Comparison of ENCODE assay signal across 20 mouse cellular contexts in genomic region chr2:26552066-26552465, GRCm38 (mm10). TPM values are rescaled to one million over a fixed set of nuclear protein-coding genes. Genes with fewer than 3 reads are reported as not detected.
DNase-seq lines count a peak whose midpoint lies in the region; ATAC-seq and TF ChIP-seq lines count a peak whose summit lies in the region.
"Had no signal": no experiment of that assay in that cellular context is flagged by ENCODE, and none has a peak within 500 bp of the region (broad histone marks: within the 10 kb centered on the region; RNA-seq: fewer than 3 reads in every experiment).

No protein-coding gene starts in this region.

- no peak overlapping the region for H3K4me2 ChIP-seq in lung, embryonic 16.5 days (ENCODE audit: low read depth, low read length)
- no peak overlapping the region for H3K4me2 ChIP-seq in stomach, embryonic 16.5 days (ENCODE audit: low read depth, low read length)
- H3K4me2 ChIP-seq: liver, embryonic 15.5 days had no signal

- no peak for DNase-seq in lung, adult 2 months
- no peak for DNase-seq in embryonic facial prominence, embryonic 10.5 days (ENCODE audit: low spot score)
- no peak for DNase-seq in right cerebral cortex, postnatal 25 days
- no peak for DNase-seq in kidney, postnatal 10 days
- DNase-seq: adrenal gland, adult 2 months; cerebellum, postnatal 10 days; heart, postnatal 10 days; right cerebral cortex, adult 18-20 months had no signal

- H3K9me3 ChIP-seq in lung, embryonic 16.5 days (ENCODE audit: control insufficient read depth, low read length), result no peaks in the 10 kb centered on the region
- H3K9me3 ChIP-seq in embryonic facial prominence, embryonic 10.5 days, result no peaks in the 10 kb centered on the region
- H3K9me3 ChIP-seq in stomach, embryonic 16.5 days (replicated peaks; ENCODE audit: control insufficient read depth, low read length), result no peaks in the 10 kb centered on the region
- H3K9me3 ChIP-seq: liver, embryonic 15.5 days had no signal

- H3K4me1 ChIP-seq in lung, embryonic 16.5 days (replicated peaks; ENCODE audit: control insufficient read depth, insufficient read depth, low read length), result peaks cover 25% of the 10 kb centered on the region
- H3K4me1 ChIP-seq in lung, adult 2 months (ENCODE audit: control insufficient read depth, insufficient read depth, low read length), result peaks cover 46% of the 10 kb centered on the region
- peaks cover 42% of the 10 kb centered on the region for H3K4me1 ChIP-seq in embryonic facial prominence, embryonic 10.5 days
- peaks cover 25% of the 10 kb centered on the region for H3K4me1 ChIP-seq in stomach, embryonic 16.5 days (ENCODE audit: control insufficient read depth, insufficient read depth, low read length)

- no peak overlapping the region for H3K4me3 ChIP-seq in lung, embryonic 16.5 days (ENCODE audit: low read length)
- H3K4me3 ChIP-seq in lung, adult 2 months (replicated peaks; ENCODE audit: extremely low read depth, low read depth, low read length), result no peak overlapping the region
- H3K4me3 ChIP-seq in embryonic facial prominence, embryonic 10.5 days, result no peak overlapping the region
- H3K4me3 ChIP-seq in stomach, embryonic 16.5 days (replicated peaks; ENCODE audit: low read length), result no peak overlapping the region
- H3K4me3 ChIP-seq: liver, embryonic 15.5 days had no signal

- WGBS in lung, embryonic 16.5 days, result 78% methylated on average over 2 of the region's 2 CpGs
- WGBS in lung, adult 2 months, result 83% methylated on average over 2 of the region's 2 CpGs
- WGBS in embryonic facial prominence, embryonic 10.5 days, result 89% methylated on average over 2 of the region's 2 CpGs
- WGBS in stomach, embryonic 16.5 days, result 78% methylated on average over 2 of the region's 2 CpGs

- no peak for TF ChIP-seq POLR2A in lung, adult 2 months (IDR thresholded peaks at IDR 0.05; ENCODE audit: borderline replicate concordance, extremely low read depth, low read depth, low read length)

- no peak for ATAC-seq in lung, embryonic 16.5 days (ENCODE audit: low read depth)
- ATAC-seq in stomach, embryonic 16.5 days (ENCODE audit: insufficient read depth, low FRiP score), result no peak
- ATAC-seq in erythroid progenitor cell, adult 5-6 weeks (replicated peaks; ENCODE audit: low FRiP score, poor library complexity, severe bottlenecking), result no peak

- no peaks in the 10 kb centered on the region for H3K27me3 ChIP-seq in lung, embryonic 16.5 days (ENCODE audit: control insufficient read depth, insufficient read depth, low read depth, low read length)
- H3K27me3 ChIP-seq in embryonic facial prominence, embryonic 10.5 days (replicated peaks; ENCODE audit: low read depth, poor library complexity, severe bottlenecking), result no peaks in the 10 kb centered on the region
- no peaks in the 10 kb centered on the region for H3K27me3 ChIP-seq in stomach, embryonic 16.5 days (ENCODE audit: control insufficient read depth, insufficient read depth, low read length)

- H3K36me3 ChIP-seq in lung, embryonic 16.5 days (ENCODE audit: control insufficient read depth, insufficient read depth, low read length), result no peaks in the 10 kb centered on the region
- no peaks in the 10 kb centered on the region for H3K36me3 ChIP-seq in embryonic facial prominence, embryonic 10.5 days (replicated peaks)
- H3K36me3 ChIP-seq in stomach, embryonic 16.5 days (ENCODE audit: control insufficient read depth, insufficient read depth, low read length), result no peaks in the 10 kb centered on the region
- H3K36me3 ChIP-seq: liver, embryonic 15.5 days had no signal

- peak overlapping the region; percentile 1; the same call in 1 of the 2 replicates for H3K27ac ChIP-seq in lung, embryonic 16.5 days (ENCODE audit: low read length)
- 0 out of 2 replicates have a peak overlapping the region, but pooled peaks have one; percentile 27 for H3K27ac ChIP-seq in embryonic facial prominence, embryonic 10.5 days (replicated peaks)
- peak overlapping the region; percentile 57; the same call in 1 of the 2 replicates for H3K27ac ChIP-seq in stomach, embryonic 16.5 days (ENCODE audit: low read length)
- H3K27ac ChIP-seq: liver, embryonic 15.5 days had no signal

- no peak for TF ChIP-seq CTCF in lung, adult 2 months (IDR thresholded peaks at IDR 0.05; ENCODE audit: insufficient read depth, low read length)

- H3K9ac ChIP-seq in lung, embryonic 16.5 days (ENCODE audit: low read length), result no peak overlapping the region
- no peak overlapping the region for H3K9ac ChIP-seq in stomach, embryonic 16.5 days (ENCODE audit: low read length)
- H3K9ac ChIP-seq: liver, embryonic 15.5 days had no signal

RNA-seq across cellular contexts. Expression of gene Egfl7, which starts 27.7 kb away (rescaled TPM):
- polyA plus RNA-seq in lung, embryonic 16.5 days (2015; fragmentation: Nextera tagmentation; extraction: Ambion mirVana), result 371 and 375 TPM in 2 replicates
- polyA plus RNA-seq in lung, adult 2 months (2012; rRNA removed), result 1,942 and 2,032 TPM in 2 replicates
- 93.2 and 96.6 TPM in 2 replicates for polyA plus RNA-seq in embryonic facial prominence, embryonic 10.5 days (2016; fragmentation: Nextera tagmentation; extraction: Ambion mirVana)
- polyA plus RNA-seq in stomach, embryonic 16.5 days (2015; fragmentation: Nextera tagmentation; extraction: Ambion mirVana), result 116 and 120 TPM in 2 replicates
- total RNA-seq in erythroid progenitor cell, adult 5-6 weeks (2015; ENCODE audit: low replicate concordance), result 3.8 and 7.2 TPM in 2 replicates
- total RNA-seq in erythroid progenitor cell, adult 5-6 weeks (2017; ENCODE audit: low replicate concordance), result 0.77 and 7.2 TPM in 2 replicates

RNA-seq across cellular contexts. Expression of gene Gm20532, which starts 34.4 kb away (rescaled TPM):
- not detected in 2 replicates for polyA plus RNA-seq in lung, embryonic 16.5 days (2015; fragmentation: Nextera tagmentation; extraction: Ambion mirVana)
- polyA plus RNA-seq in lung, adult 2 months (2012; rRNA removed), result not detected in 2 replicates
- polyA plus RNA-seq in embryonic facial prominence, embryonic 10.5 days (2016; fragmentation: Nextera tagmentation; extraction: Ambion mirVana), result not detected in 2 replicates
- not detected in 2 replicates for polyA plus RNA-seq in stomach, embryonic 16.5 days (2015; fragmentation: Nextera tagmentation; extraction: Ambion mirVana)
- not detected in 2 replicates for total RNA-seq in erythroid progenitor cell, adult 5-6 weeks (2015; ENCODE audit: low replicate concordance)
- 1.9 TPM in 1 of 2 replicates, not detected in the other for total RNA-seq in erythroid progenitor cell, adult 5-6 weeks (2017; ENCODE audit: low replicate concordance)
- total RNA-seq: adrenal gland, adult 2 months; left cerebral cortex, postnatal 25 days; megakaryocyte progenitor cell, adult 5-6 weeks; neutrophil, adult 5-6 weeks had no signal
- polyA plus RNA-seq: adrenal gland, adult 2 months; embryonic facial prominence, embryonic 11.5 days; forebrain, embryonic 11.5 days; gonadal fat pad, adult 2 months; kidney, embryonic 16.5 days; liver, embryonic 15.5 days; urinary bladder, adult 2 months had no signal

RNA-seq across cellular contexts. Expression of gene Notch1, which starts 35.6 kb away (rescaled TPM):
- 20.5 and 22.0 TPM in 2 replicates for polyA plus RNA-seq in lung, embryonic 16.5 days (2015; fragmentation: Nextera tagmentation; extraction: Ambion mirVana)
- polyA plus RNA-seq in lung, adult 2 months (2012; rRNA removed), result 108 and 124 TPM in 2 replicates
- 17.1 and 20.3 TPM in 2 replicates for polyA plus RNA-seq in embryonic facial prominence, embryonic 10.5 days (2016; fragmentation: Nextera tagmentation; extraction: Ambion mirVana)
- 14.1 and 15.4 TPM in 2 replicates for polyA plus RNA-seq in stomach, embryonic 16.5 days (2015; fragmentation: Nextera tagmentation; extraction: Ambion mirVana)
- 5.4 and 9.0 TPM in 2 replicates for total RNA-seq in erythroid progenitor cell, adult 5-6 weeks (2015; ENCODE audit: low replicate concordance)
- total RNA-seq in erythroid progenitor cell, adult 5-6 weeks (2017; ENCODE audit: low replicate concordance), result 1.5 and 6.0 TPM in 2 replicates

RNA-seq across cellular contexts. Expression of gene Agpat2, which starts 52.2 kb away (rescaled TPM):
- 43.0 and 44.8 TPM in 2 replicates for polyA plus RNA-seq in lung, embryonic 16.5 days (2015; fragmentation: Nextera tagmentation; extraction: Ambion mirVana)
- 106 and 134 TPM in 2 replicates for polyA plus RNA-seq in lung, adult 2 months (2012; rRNA removed)
- 12.4 and 12.9 TPM in 2 replicates for polyA plus RNA-seq in embryonic facial prominence, embryonic 10.5 days (2016; fragmentation: Nextera tagmentation; extraction: Ambion mirVana)
- 66.8 and 72.1 TPM in 2 replicates for polyA plus RNA-seq in stomach, embryonic 16.5 days (2015; fragmentation: Nextera tagmentation; extraction: Ambion mirVana)
- 12.2 and 12.6 TPM in 2 replicates for total RNA-seq in erythroid progenitor cell, adult 5-6 weeks (2015; ENCODE audit: low replicate concordance)
- 6.2 and 12.0 TPM in 2 replicates for total RNA-seq in erythroid progenitor cell, adult 5-6 weeks (2017; ENCODE audit: low replicate concordance)

Comparison
In these comparisons a context has a peak if more than half of its experiments do, and no peak if none do; other contexts are left out.
1. H3K27ac ChIP-seq: peak in every context shown above with its lines; median percentile 57 in stomach, embryonic 16.5 days; 27 in embryonic facial prominence, embryonic 10.5 days; 1 in lung, embryonic 16.5 days.